Mouse (Mus musculus) heart, embryonic 12.5 days (tissue): Measurements from ENCODE around the gene Hccs. TPM values are rescaled to one million over a fixed set of nuclear protein-coding genes. Genes with fewer than 3 reads are reported as not detected.
"Not testable (repeated sequence)": the region's sequence is repeated elsewhere in the genome, so short reads cannot be mapped to it uniquely, and the experiment has no call there.

Experiments
- ATAC-seq: fragments of 200-750 bp; cut with Nextera tagmentation; 2 replicates; pipeline ENCODE4 v1.8.0; 2017; ENCODE audit warnings: moderate TSS enrichment, moderate library complexity; ENCODE audit not compliant: insufficient number of reproducible peaks, low FRiP score
- H3K27ac ChIP-seq: fragments of 300-500 bp; sonication (generic); 2 replicates; pipeline ENCODE4 v1.5.1; 2016; ENCODE audit warnings: mild to moderate bottlenecking, moderate library complexity; ENCODE audit not compliant: poor library complexity, severe bottlenecking
- H3K27me3 ChIP-seq: fragments of 300-500 bp; sonication (generic); replicated peaks from 2 replicates; pipeline ENCODE4 v1.6.1; 2016; ENCODE audit warnings: mild to moderate bottlenecking, moderate library complexity
- H3K36me3 ChIP-seq: fragments of 300-500 bp; sonication (generic); 2 replicates; pipeline ENCODE4 v1.6.1; 2016; ENCODE audit warnings: mild to moderate bottlenecking, moderate library complexity
- H3K4me1 ChIP-seq: fragments of 300-500 bp; sonication (generic); replicated peaks from 2 replicates; pipeline ENCODE4 v1.6.1; 2016; ENCODE audit warnings: mild to moderate bottlenecking
- H3K4me2 ChIP-seq: fragments of 300-500 bp; sonication (generic); 2 replicates; pipeline ENCODE4 v1.6.1; 2016; ENCODE audit warnings: mild to moderate bottlenecking, moderate library complexity
- H3K4me3 ChIP-seq: fragments of 300-500 bp; sonication (generic); 2 replicates; pipeline ENCODE4 v1.5.1; 2016; ENCODE audit warnings: mild to moderate bottlenecking
- H3K9ac ChIP-seq: fragments of 300-500 bp; sonication (generic); 2 replicates; pipeline ENCODE4 v1.6.1; 2016; ENCODE audit warnings: mild to moderate bottlenecking, moderate library complexity
- H3K9me3 ChIP-seq: fragments of 300-500 bp; sonication (generic); replicated peaks from 2 replicates; pipeline ENCODE4 v1.6.1; 2016; ENCODE audit warnings: mild to moderate bottlenecking, moderate library complexity
- WGBS: fragments of 180-500 bp; shearing (Covaris S2); methylation state at CpG from one replicate; pipeline ENCODE4 v1.1.7; 2016; 5-methylcytosine and 5-hydroxymethylcytosine counted together
- polyA plus RNA-seq: library from polyadenylated mRNA; unstranded; fragments of >200 nt; fragmentation: Nextera tagmentation; extraction: Ambion mirVana; gene quantifications from 2 replicates; pipeline ENCODE4 v1.2.1, GENCODE M21; 2016

The Hccs gene
- 57.5 and 59.3 TPM in 2 replicates for polyA plus RNA-seq

DNA sequence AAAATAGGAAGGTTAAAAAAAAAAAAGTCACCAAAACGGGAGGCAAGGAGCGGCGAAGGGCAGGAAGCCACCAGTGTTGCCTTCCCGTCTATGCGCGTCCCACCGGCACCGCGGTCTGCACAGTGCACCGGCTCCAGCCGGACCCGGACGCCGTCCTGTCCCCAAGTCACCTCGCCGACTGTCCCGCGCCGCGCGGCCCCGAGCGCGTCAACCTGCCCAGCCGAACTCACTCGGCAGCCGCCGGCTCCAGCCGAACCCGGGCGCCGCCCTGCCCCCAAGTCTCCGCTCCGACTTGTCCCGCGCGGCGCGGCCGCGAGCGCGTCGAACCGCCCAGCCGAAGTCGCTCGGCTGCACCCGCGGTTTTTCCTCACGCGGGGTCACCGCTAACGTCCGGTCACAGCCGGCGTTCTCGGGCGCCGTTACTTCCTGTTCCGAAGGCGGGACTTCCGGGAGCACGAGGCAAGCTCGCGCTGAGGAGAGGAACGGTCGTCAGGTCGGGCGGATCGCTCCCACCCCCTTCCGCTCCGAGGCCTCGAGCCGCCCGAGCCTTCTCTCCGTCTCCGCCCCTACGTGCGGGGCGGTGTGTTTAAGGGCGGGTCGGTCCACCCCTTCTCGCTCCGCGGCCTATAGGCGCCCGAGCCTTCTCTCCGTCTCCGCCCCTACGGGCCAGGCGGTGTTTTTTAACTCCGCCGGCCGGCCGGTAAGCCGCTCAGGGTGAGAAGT lies at the start of gene Hccs:
Gene Hccs, minus strand, starts transcription at position 428 of the 723 bp plus-strand sequence.
- 0 out of 2 replicates have a peak, but pooled peaks cover 4% of the 10 kb centered on the region for H3K27me3 ChIP-seq
- H3K9ac ChIP-seq = peak within 1 kb of the TSS; percentile 87
- peak within 1 kb of the TSS; percentile 74 for H3K4me3 ChIP-seq
- WGBS = 19% methylated on average over 80 of the region's 97 CpGs
- peaks cover 7% of the 10 kb centered on the region; the same call in 1 of the 2 replicates for H3K36me3 ChIP-seq
- H3K27ac ChIP-seq = peak within 1 kb of the TSS; percentile 92
- H3K4me2 ChIP-seq = peak within 1 kb of the TSS; percentile 68
- 0 out of 2 replicates have a peak, but pooled peaks cover 5% of the 10 kb centered on the region for H3K9me3 ChIP-seq
- peak; percentile 99 for ATAC-seq
- 0 out of 2 replicates have a peak, but pooled peaks cover 5% of the 10 kb centered on the region for H3K4me1 ChIP-seq

DNA sequence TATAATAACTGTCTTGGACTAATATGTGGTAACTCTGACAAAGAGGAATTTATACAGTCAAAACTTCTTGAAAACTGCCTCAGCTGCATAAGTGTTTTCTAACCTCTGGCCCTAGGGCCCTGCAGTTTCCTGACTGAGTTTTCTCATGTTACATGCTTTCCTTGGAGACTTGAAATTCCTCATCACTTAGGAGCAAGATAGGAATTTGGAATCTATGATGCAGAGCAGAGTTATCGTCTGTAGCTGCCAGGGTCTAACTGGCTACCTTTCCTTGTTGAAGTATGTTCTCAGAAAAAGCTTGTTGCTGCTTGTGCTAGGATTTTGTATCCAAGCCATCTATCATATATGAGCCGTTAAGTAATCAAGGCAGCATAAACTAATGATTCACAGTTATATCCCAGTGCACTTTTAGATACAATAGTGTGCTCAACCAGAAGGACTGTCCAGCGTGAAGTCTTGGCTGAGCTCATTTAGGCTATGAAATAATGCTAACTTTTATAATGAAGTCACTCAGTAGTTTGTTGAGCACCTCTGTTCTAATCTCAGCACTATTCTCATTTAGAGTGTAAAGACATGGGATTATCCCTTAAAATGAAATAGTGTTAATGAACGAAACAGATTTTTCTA lies 37.1 kb upstream of the Hccs start:
- no peak overlapping the region for H3K9ac ChIP-seq
- no peaks in the 10 kb centered on the region for H3K27me3 ChIP-seq
- H3K36me3 ChIP-seq = no peaks in the 10 kb centered on the region
- H3K4me1 ChIP-seq = no peaks in the 10 kb centered on the region
- 63% methylated on average over 4 of the region's 4 CpGs for WGBS
- no peak overlapping the region for H3K4me3 ChIP-seq
- ATAC-seq = no peak
- no peak overlapping the region for H3K27ac ChIP-seq
- H3K9me3 ChIP-seq = no peaks in the 10 kb centered on the region
- no peak overlapping the region for H3K4me2 ChIP-seq

DNA sequence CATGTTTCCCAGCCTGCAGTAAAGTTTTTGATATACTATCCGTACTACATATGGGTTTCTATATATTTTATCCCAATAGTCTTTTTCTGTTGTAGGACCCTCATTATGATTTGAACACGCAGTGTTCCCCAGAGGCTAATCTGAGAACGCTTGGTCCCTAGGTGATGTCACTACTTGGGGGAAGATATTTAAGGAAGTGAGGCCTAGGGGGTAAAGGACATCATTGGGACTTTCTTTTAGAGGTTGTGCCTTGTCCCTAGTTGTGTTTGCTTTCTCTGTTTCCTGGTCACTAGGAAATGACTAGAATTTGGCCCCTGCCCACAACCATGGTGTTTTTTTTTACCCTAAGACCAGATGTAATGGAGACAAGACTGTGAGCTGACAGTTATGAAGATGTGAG lies 18.0 kb upstream of the Hccs start:
- no peak overlapping the region for H3K9ac ChIP-seq
- H3K9me3 ChIP-seq = no peaks in the 10 kb centered on the region
- no peaks in the 10 kb centered on the region for H3K4me1 ChIP-seq
- no peak overlapping the region for H3K4me2 ChIP-seq
- no peak overlapping the region for H3K4me3 ChIP-seq
- H3K36me3 ChIP-seq = no peaks in the 10 kb centered on the region
- no peak overlapping the region for H3K27ac ChIP-seq
- no peak for ATAC-seq
- no peaks in the 10 kb centered on the region for H3K27me3 ChIP-seq
- 67% methylated on average over 3 of the region's 3 CpGs for WGBS

DNA sequence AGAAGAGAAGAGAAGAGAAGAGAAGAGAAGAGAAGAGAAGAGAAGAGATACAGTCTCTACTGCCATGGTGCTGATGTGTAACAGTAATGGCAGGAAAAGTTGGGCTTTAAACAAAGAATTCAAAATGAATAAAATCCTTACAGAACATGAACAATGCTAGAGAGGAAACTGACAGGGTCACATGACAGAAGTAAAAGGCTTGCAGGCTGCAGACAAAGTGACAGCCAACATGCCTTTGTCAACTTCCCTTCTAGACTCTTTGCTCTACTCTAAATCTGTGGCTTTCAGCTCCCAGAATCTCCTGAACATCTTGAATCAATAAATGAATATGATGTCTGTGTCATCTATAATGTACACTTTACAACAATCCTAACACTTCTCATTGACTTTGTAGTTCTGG lies 17.4 kb upstream of the Hccs start:
- ATAC-seq = no peak
- Histone ChIP-seq H3K27me3 (no peaks in the 10 kb centered on the region), H3K4me3 (no peak overlapping the region), H3K9ac (no peak overlapping the region), H3K27ac (no peak overlapping the region), H3K4me2 (no peak overlapping the region), H3K9me3 (no peaks in the 10 kb centered on the region), H3K36me3 (no peaks in the 10 kb centered on the region), H3K4me1 (no peaks in the 10 kb centered on the region)

DNA sequence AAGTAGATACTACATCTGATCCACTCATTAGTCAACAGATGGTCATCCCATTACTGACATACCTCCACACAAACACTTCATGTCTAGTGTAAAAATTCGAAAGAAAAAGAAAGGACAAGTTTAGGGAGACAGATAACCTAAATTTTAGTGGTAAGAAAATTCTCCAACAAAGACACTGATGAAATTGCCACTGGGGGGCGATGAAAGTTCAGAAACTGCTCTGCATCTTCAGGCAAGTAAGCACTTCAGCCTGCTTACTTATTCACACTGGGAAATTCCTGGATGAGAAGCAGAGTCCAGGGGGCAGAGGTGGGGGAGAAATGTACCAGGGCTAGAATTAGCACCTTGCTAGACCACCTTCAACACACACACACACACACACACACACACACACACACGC lies 12.1 kb upstream of the Hccs start:
- H3K4me1 ChIP-seq = no peaks in the 10 kb centered on the region
- no peaks in the 10 kb centered on the region for H3K9me3 ChIP-seq
- no peak overlapping the region for H3K9ac ChIP-seq
- no peak for ATAC-seq
- no peak overlapping the region for H3K4me2 ChIP-seq
- no peak overlapping the region for H3K27ac ChIP-seq
- WGBS = 25% methylated on average over 3 of the region's 3 CpGs
- no peak overlapping the region for H3K4me3 ChIP-seq
- H3K27me3 ChIP-seq = no peaks in the 10 kb centered on the region
- H3K36me3 ChIP-seq = no peaks in the 10 kb centered on the region

DNA sequence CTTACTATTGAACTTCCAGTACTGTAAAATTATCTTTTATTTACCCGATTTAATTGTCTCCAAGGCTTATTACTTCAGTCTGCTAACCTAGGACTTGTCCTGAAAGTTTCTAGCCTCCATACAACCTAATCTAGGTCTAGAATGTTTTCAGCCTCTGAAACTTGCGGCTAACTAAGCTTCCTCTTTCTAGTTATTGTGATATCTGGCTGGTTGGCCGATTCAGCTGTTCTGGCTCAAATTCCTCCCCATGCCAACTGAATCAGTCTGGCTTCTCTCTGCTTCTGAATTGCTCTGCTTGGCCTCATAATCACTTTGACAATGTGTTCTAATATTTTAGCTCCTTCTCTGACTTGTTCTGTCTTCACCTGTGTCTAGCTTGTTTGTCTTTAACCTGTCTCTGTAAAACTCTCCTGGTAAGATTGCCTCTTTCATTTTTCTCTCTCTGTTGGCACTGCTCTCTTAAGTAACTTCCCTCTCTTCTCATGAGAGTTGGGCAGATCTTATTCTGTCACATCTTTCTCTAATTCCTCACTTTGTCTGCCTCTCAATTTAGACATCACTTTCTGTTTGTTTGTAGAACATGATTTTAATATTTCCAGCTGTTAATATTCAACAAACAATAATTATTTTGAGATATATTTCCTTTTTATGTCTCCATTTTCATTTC lies 5.9 kb upstream of the Hccs start:
- WGBS = 75% methylated on average over 3 of the region's 3 CpGs
- Histone ChIP-seq H3K4me1 (no peaks in the 10 kb centered on the region), H3K27ac (no peak overlapping the region), H3K27me3 (no peaks in the 10 kb centered on the region), H3K9ac (no peak overlapping the region), H3K36me3 (no peaks in the 10 kb centered on the region), H3K4me2 (no peak overlapping the region), H3K9me3 (no peaks in the 10 kb centered on the region), H3K4me3 (no peak overlapping the region)
- no peak for ATAC-seq

DNA sequence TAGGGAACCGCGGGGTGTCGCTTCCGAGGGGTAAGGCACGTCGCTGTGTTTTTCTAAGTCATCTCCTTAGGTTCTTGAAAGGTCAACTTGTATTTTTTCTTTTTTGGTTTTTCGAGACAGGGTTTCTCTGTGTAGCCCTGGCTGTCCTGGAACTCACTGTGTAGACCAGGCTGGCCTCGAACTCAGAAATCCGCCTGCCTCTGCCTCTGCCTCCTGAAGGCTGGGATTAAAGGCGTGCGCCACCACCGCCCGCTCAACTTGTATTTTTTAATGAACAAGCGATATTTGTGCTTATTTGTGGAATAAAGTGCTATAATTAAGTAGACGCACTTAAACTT lies 465 bp upstream of the Hccs start:
- peak overlapping the region; percentile 74 for H3K4me3 ChIP-seq
- not testable (repeated sequence) for H3K4me1 ChIP-seq, H3K27me3 ChIP-seq, H3K9me3 ChIP-seq, H3K36me3 ChIP-seq, H3K27ac ChIP-seq, H3K9ac ChIP-seq, ATAC-seq
- 33% methylated on average over 15 of the region's 15 CpGs for WGBS
- peak overlapping the region; percentile 45 for H3K4me2 ChIP-seq

DNA sequence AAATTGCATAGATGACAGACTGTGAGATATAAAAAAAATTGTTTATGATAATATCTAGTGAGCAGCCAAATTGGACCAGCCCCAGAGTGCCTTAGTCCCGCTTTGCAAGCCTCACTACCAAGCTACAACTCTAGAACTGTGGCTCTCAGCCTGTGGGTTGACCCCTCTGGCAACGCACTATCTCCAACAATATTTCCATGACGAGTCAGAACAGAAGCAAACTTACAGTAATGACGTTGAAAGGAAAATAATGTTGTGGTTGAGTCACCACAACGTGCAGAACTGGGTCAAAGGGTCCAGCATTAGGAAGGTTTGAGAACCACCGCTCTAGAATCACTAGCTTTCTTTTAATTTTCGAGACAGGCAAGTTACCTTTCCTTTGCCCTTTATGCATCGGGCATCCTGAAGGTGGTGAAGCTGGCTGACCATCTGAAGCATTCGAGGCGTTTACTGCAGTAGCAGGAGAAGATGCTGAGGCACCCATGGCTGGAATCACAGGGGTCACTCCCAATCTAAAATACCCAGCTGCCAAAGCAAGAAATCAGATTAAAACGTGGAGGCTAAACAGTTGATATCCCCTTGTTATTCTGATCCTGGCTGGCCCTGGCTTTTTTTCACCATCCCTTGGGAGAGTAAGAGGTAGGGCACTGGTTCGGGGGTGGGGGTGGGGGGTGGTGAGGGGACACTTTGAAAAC lies 959 bp downstream of the Hccs start:
- Histone ChIP-seq H3K27me3 (0 out of 2 replicates have a peak, but pooled peaks cover 4% of the 10 kb centered on the region), H3K9me3 (0 out of 2 replicates have a peak, but pooled peaks cover 5% of the 10 kb centered on the region), H3K4me3 (peak overlapping the region; percentile 74), H3K4me2 (peak overlapping the region; percentile 68), H3K4me1 (0 out of 2 replicates have a peak, but pooled peaks cover 5% of the 10 kb centered on the region), H3K27ac (peak overlapping the region; percentile 92), H3K9ac (peak overlapping the region; percentile 87), H3K36me3 (peaks cover 7% of the 10 kb centered on the region; the same call in 1 of the 2 replicates)
- no peak for ATAC-seq
- 50% methylated on average over 12 of the region's 12 CpGs for WGBS

DNA sequence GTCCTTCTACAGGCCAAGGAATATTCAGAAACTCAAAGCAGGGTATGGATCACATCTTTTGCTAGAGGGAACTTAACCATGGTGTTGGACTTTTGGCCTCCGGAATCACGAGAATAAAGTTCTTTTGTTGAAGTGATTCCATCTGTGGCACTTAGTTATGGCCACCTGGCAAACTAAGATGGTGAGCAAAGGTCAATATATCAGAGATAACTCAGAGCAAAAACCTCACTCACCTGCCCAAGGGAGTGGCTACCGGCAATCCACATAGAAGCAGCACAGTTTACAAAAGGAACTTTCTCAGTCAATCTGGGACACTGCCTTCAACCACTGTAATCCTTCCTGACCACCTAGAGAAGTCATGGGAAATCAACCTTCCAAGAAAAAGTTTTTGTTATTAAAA lies 11.6 kb downstream of the Hccs start:
- no peaks in the 10 kb centered on the region for H3K27me3 ChIP-seq
- no peak for ATAC-seq
- H3K9me3 ChIP-seq = no peaks in the 10 kb centered on the region
- no peak overlapping the region for H3K27ac ChIP-seq
- H3K4me3 ChIP-seq = no peak overlapping the region
- H3K4me2 ChIP-seq = no peak overlapping the region
- H3K9ac ChIP-seq = no peak overlapping the region
- peaks cover 13% of the 10 kb centered on the region for H3K36me3 ChIP-seq
- H3K4me1 ChIP-seq = no peaks in the 10 kb centered on the region
- WGBS = 83% methylated on average over 3 of the region's 3 CpGs

DNA sequence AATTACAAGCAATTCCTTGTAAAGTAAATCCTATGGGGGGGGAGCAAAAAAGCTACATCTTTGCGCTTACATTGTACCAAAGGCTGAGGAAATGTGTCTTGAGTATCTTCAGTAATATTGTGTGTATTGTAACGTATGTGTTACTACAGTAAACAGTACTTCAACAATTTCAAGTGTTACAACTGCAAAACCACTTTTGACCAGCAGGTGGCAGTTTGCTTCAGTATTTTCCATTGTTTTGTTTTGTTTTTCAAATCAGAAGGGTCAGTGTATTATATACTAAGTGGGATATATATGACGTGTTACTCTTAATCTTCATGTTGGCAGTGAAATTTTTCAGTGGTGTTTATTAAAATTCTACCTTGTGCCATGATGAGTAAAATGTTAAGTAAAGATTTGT lies 16.2 kb downstream of the Hccs start:
- WGBS = 44% methylated on average over 3 of the region's 3 CpGs
- no peak overlapping the region for H3K27ac ChIP-seq
- no peak overlapping the region for H3K4me3 ChIP-seq
- H3K9ac ChIP-seq = no peak overlapping the region
- no peaks in the 10 kb centered on the region for H3K4me1 ChIP-seq
- H3K4me2 ChIP-seq = no peak overlapping the region
- ATAC-seq = no peak
- H3K27me3 ChIP-seq = no peaks in the 10 kb centered on the region
- peaks cover 3% of the 10 kb centered on the region; the same call in 1 of the 2 replicates for H3K36me3 ChIP-seq
- H3K9me3 ChIP-seq = no peaks in the 10 kb centered on the region
